Mouse (Mus musculus) liver, embryonic 12.5 days (tissue): ENCODE measurements at regions not wholly inside any gene's neighbourhood (a gene's known extent, or its start where the extent isn't known, plus 50 kb on each side); places are given as distances from the start of the nearest gene placed in this dataset.

ENCODE experiments used
- ATAC-seq: fragments of 200-750 bp; cut with Nextera tagmentation; 2 replicates; pipeline ENCODE4 v1.8.0; 2017; ENCODE audit warnings: moderate number of reproducible peaks, mild to moderate bottlenecking, moderate library complexity
- H3K27ac ChIP-seq: fragments of 300-500 bp; sonication (generic); 2 replicates; pipeline ENCODE4 v1.5.1; 2016; ENCODE audit warnings: mild to moderate bottlenecking
- H3K27me3 ChIP-seq: fragments of 300-500 bp; sonication (generic); replicated peaks from 2 replicates; pipeline ENCODE4 v1.6.1; 2016; ENCODE audit warnings: mild to moderate bottlenecking, moderate library complexity
- H3K36me3 ChIP-seq: fragments of 300-500 bp; sonication (generic); 2 replicates; pipeline ENCODE4 v1.6.1; 2016; ENCODE audit warnings: mild to moderate bottlenecking, moderate library complexity
- H3K4me1 ChIP-seq: fragments of 300-500 bp; sonication (generic); 2 replicates; pipeline ENCODE4 v1.6.1; 2016
- H3K4me2 ChIP-seq: fragments of 300-500 bp; sonication (generic); 2 replicates; pipeline ENCODE4 v1.6.1; 2016; ENCODE audit warnings: mild to moderate bottlenecking, moderate library complexity
- H3K4me3 ChIP-seq: fragments of 300-500 bp; sonication (generic); 2 replicates; pipeline ENCODE4 v1.5.1; 2016; ENCODE audit warnings: mild to moderate bottlenecking, moderate library complexity
- H3K9ac ChIP-seq: fragments of 300-500 bp; sonication (generic); 2 replicates; pipeline ENCODE4 v1.6.1; 2016; ENCODE audit warnings: mild to moderate bottlenecking, moderate library complexity
- H3K9me3 ChIP-seq: fragments of 300-500 bp; sonication (generic); replicated peaks from 2 replicates; pipeline ENCODE4 v1.6.1; 2016; ENCODE audit warnings: mild to moderate bottlenecking, moderate library complexity
- WGBS: fragments of 180-500 bp; shearing (Covaris S2); methylation state at CpG from one replicate; pipeline ENCODE4 v1.1.7; 2016; ENCODE audit not compliant: insufficient replicate concordance; 5-methylcytosine and 5-hydroxymethylcytosine counted together

- no peak for ATAC-seq
- Histone ChIP-seq H3K9me3 (no peaks in the 10 kb centered on the region), H3K36me3 (no peaks in the 10 kb centered on the region), H3K4me3 (no peak overlapping the region), H3K27me3 (no peaks in the 10 kb centered on the region), H3K4me2 (no peak overlapping the region), H3K27ac (no peak overlapping the region), H3K9ac (no peak overlapping the region), H3K4me1 (no peaks in the 10 kb centered on the region)
- WGBS = 67% methylated on average over 3 of the region's 3 CpGs
These were observed 120.8 kb upstream of the Hapln1 start for GRCm38 (mm10) chr13:89418804-89419203.

- Histone ChIP-seq H3K36me3 (no peaks in the 10 kb centered on the region), H3K9ac (no peak overlapping the region), H3K4me3 (no peak overlapping the region), H3K27ac (no peak overlapping the region), H3K4me1 (no peaks in the 10 kb centered on the region), H3K4me2 (no peak overlapping the region), H3K27me3 (no peaks in the 10 kb centered on the region), H3K9me3 (no peaks in the 10 kb centered on the region)
- ATAC-seq = no peak
These were observed 117.8 kb upstream of the Hapln1 start for GRCm38 (mm10) chr13:89421833-89422232.

GRCm38 (mm10) chr13:89423491-89423890 is 116.1 kb upstream of the Hapln1 start:
- H3K4me1 ChIP-seq = no peaks in the 10 kb centered on the region
- no peaks in the 10 kb centered on the region for H3K36me3 ChIP-seq
- ATAC-seq = no peak
- H3K4me3 ChIP-seq = no peak overlapping the region
- no peak overlapping the region for H3K27ac ChIP-seq
- no peak overlapping the region for H3K9ac ChIP-seq
- no peak overlapping the region for H3K4me2 ChIP-seq
- no peaks in the 10 kb centered on the region for H3K9me3 ChIP-seq
- no peaks in the 10 kb centered on the region for H3K27me3 ChIP-seq

GRCm38 (mm10) chr13:89428272-89429071 is 111.1 kb upstream of the Hapln1 start:
- no peaks in the 10 kb centered on the region for H3K4me1 ChIP-seq
- no peaks in the 10 kb centered on the region for H3K27me3 ChIP-seq
- H3K27ac ChIP-seq = no peak overlapping the region
- 59% methylated on average over 12 of the region's 12 CpGs for WGBS
- H3K9ac ChIP-seq = no peak overlapping the region
- H3K36me3 ChIP-seq = no peaks in the 10 kb centered on the region
- ATAC-seq = no peak
- H3K4me3 ChIP-seq = no peak overlapping the region
- H3K4me2 ChIP-seq = no peak overlapping the region
- H3K9me3 ChIP-seq = no peaks in the 10 kb centered on the region

- Histone ChIP-seq H3K4me1 (no peaks in the 10 kb centered on the region), H3K36me3 (no peaks in the 10 kb centered on the region), H3K27me3 (no peaks in the 10 kb centered on the region), H3K27ac (no peak overlapping the region), H3K9me3 (no peaks in the 10 kb centered on the region), H3K4me2 (no peak overlapping the region), H3K9ac (no peak overlapping the region), H3K4me3 (no peak overlapping the region)
- ATAC-seq = no peak
- 56% methylated on average over 1 of the region's 1 CpGs for WGBS
These were observed 94.7 kb upstream of the Hapln1 start for GRCm38 (mm10) chr13:89444847-89445246.

GRCm38 (mm10) chr13:89453819-89454218 is 85.8 kb upstream of the Hapln1 start:
- Histone ChIP-seq H3K9me3 (no peaks in the 10 kb centered on the region), H3K27me3 (no peaks in the 10 kb centered on the region), H3K4me3 (no peak overlapping the region), H3K4me2 (no peak overlapping the region), H3K36me3 (no peaks in the 10 kb centered on the region), H3K27ac (no peak overlapping the region), H3K9ac (no peak overlapping the region), H3K4me1 (no peaks in the 10 kb centered on the region)
- no peak for ATAC-seq
- WGBS = 80% methylated on average over 1 of the region's 1 CpGs

- ATAC-seq = no peak
- H3K4me3 ChIP-seq = no peak overlapping the region
- no peak overlapping the region for H3K27ac ChIP-seq
- H3K36me3 ChIP-seq = no peaks in the 10 kb centered on the region
- no peaks in the 10 kb centered on the region for H3K9me3 ChIP-seq
- 65% methylated on average over 2 of the region's 2 CpGs for WGBS
- H3K27me3 ChIP-seq = no peaks in the 10 kb centered on the region
- H3K4me2 ChIP-seq = no peak overlapping the region
- no peak overlapping the region for H3K9ac ChIP-seq
- no peaks in the 10 kb centered on the region for H3K4me1 ChIP-seq
These were observed 85.2 kb upstream of the Hapln1 start for GRCm38 (mm10) chr13:89454249-89455018.

- no peak for ATAC-seq
- H3K27ac ChIP-seq = no peak overlapping the region
- 78% methylated on average over 4 of the region's 4 CpGs for whole genome bisulfite sequencing
- H3K9me3 ChIP-seq = no peaks in the 10 kb centered on the region
- H3K9ac ChIP-seq = no peak overlapping the region
- no peak overlapping the region for H3K4me2 ChIP-seq
- no peaks in the 10 kb centered on the region for H3K4me1 ChIP-seq
- H3K36me3 ChIP-seq = no peaks in the 10 kb centered on the region
- H3K27me3 ChIP-seq = no peaks in the 10 kb centered on the region
- H3K4me3 ChIP-seq = no peak overlapping the region
These were observed 75.8 kb upstream of the Hapln1 start for GRCm38 (mm10) chr13:89463746-89464145.
